Mouse (Mus musculus): ENCODE results near the gene Palld. TPM values are rescaled to one million over a fixed set of nuclear protein-coding genes. Genes with fewer than 3 reads are reported as not detected.

Gene Palld
- total RNA-seq, 2 experiments from 2014 or later, result 4.0 to 4.2 TPM

- intact Hi-C loops (cut with DNase I), result no loop called here
- no peak for DNase-seq (ENCODE audit: low spot score in 2 of 2)
Observed at GRCm38 (mm10) chr8:61615711-61616697, 286.5 kb downstream of the Palld start.

GRCm38 (mm10) chr8:61611741-61612140, 290.7 kb downstream of the Palld start:
- intact Hi-C loops (cut with DNase I), result no loop called here
- no peak for DNase-seq (ENCODE audit: low spot score in 2 of 2)

- no peak for DNase-seq (ENCODE audit: low spot score in 2 of 2)
- intact Hi-C loops (cut with DNase I), result no loop called here
Observed at GRCm38 (mm10) chr8:61611077-61611476, 291.4 kb downstream of the Palld start.

GRCm38 (mm10) chr8:61610546-61610945, 291.9 kb downstream of the Palld start:
- no peak for DNase-seq (ENCODE audit: low spot score in 2 of 2)
- intact Hi-C loops (cut with DNase I), result no loop called here

GRCm38 (mm10) chr8:61607463-61607813, 295.1 kb downstream of the Palld start:
- intact Hi-C loops (cut with DNase I), result no loop called here

GRCm38 (mm10) chr8:61606795-61607462, 295.6 kb downstream of the Palld start:
- DNase-seq (ENCODE audit: low spot score in 2 of 2), result peak; percentile 46 to 77
- intact Hi-C loops (cut with DNase I), result no loop called here

More at GRCm38 (mm10) chr8:61607463-61607813, 295.1 kb downstream of the Palld start:
- no peak for DNase-seq (ENCODE audit: low spot score in 2 of 2)

- no peak for DNase-seq (ENCODE audit: low spot score in 2 of 2)
- intact Hi-C loops (cut with DNase I), result no loop called here
Observed at GRCm38 (mm10) chr8:61604871-61605270, 297.6 kb downstream of the Palld start.

GRCm38 (mm10) chr8:61596889-61597288, 305.6 kb downstream of the Palld start:
- intact Hi-C loops (cut with DNase I), result no loop called here
- no peak for DNase-seq (ENCODE audit: low spot score in 2 of 2)

GRCm38 (mm10) chr8:61591446-61591845, 311.0 kb downstream of the Palld start:
- intact Hi-C loops (cut with DNase I), result no loop called here

GRCm38 (mm10) chr8:61590551-61591431, 311.7 kb downstream of the Palld start:
- DNase-seq (ENCODE audit: low spot score in 2 of 2), result peak; percentile 42 to 60
- intact Hi-C loops (cut with DNase I), result no loop called here

More at GRCm38 (mm10) chr8:61591446-61591845, 311.0 kb downstream of the Palld start:
- no peak for DNase-seq (ENCODE audit: low spot score in 2 of 2)

- DNase-seq (ENCODE audit: low spot score in 2 of 2), result no peak
- intact Hi-C loops (cut with DNase I), result no loop called here
Observed at GRCm38 (mm10) chr8:61589972-61590391, 312.5 kb downstream of the Palld start.

GRCm38 (mm10) chr8:61588336-61588735, 314.2 kb downstream of the Palld start:
- intact Hi-C loops (cut with DNase I), result no loop called here
- DNase-seq (ENCODE audit: low spot score in 2 of 2), result no peak

GRCm38 (mm10) chr8:61587731-61588130, 314.8 kb downstream of the Palld start:
- intact Hi-C loops (cut with DNase I), result no loop called here

GRCm38 (mm10) chr8:61586529-61586928, 316.0 kb downstream of the Palld start:
- intact Hi-C loops (cut with DNase I), result no loop called here
- no peak for DNase-seq (ENCODE audit: low spot score in 2 of 2)

More at GRCm38 (mm10) chr8:61587731-61588130, 314.8 kb downstream of the Palld start:
- DNase-seq (ENCODE audit: low spot score in 2 of 2), result no peak

GRCm38 (mm10) chr8:61585746-61586145, 316.7 kb downstream of the Palld start:
- no peak for DNase-seq (ENCODE audit: low spot score in 2 of 2)
- intact Hi-C loops (cut with DNase I), result no loop called here

- intact Hi-C loops (cut with DNase I), result no loop called here
- DNase-seq (ENCODE audit: low spot score in 2 of 2), result no peak
Observed at GRCm38 (mm10) chr8:61584714-61585383, 317.6 kb downstream of the Palld start.

GRCm38 (mm10) chr8:61582547-61582946, 319.9 kb downstream of the Palld start:
- intact Hi-C loops (cut with DNase I), result no loop called here
- DNase-seq (ENCODE audit: low spot score in 2 of 2), result no peak

- intact Hi-C loops (cut with DNase I), result no loop called here
- DNase-seq (ENCODE audit: low spot score in 2 of 2), result no peak
Observed at GRCm38 (mm10) chr8:61581259-61581658, 321.2 kb downstream of the Palld start.

GRCm38 (mm10) chr8:61579831-61580230, 322.7 kb downstream of the Palld start:
- intact Hi-C loops (cut with DNase I), result no loop called here
- no peak for DNase-seq (ENCODE audit: low spot score in 2 of 2)
